Mouse (Mus musculus): ENCODE data around the gene Gm20388. TPM values are rescaled to one million over a fixed set of nuclear protein-coding genes. Genes with fewer than 3 reads are reported as not detected.
"Not testable (repeated sequence)": the region's sequence is repeated elsewhere in the genome, so short reads cannot be mapped to it uniquely, and the experiment has no call there.

The Gm20388 gene
- polyA plus RNA-seq, 1 experiment from 2014 or later = not detected

- Histone ChIP-seq H3K4me1 (replicated peaks; ENCODE audit: control insufficient read depth, insufficient read depth, low read length) (no peaks in the 10 kb centered on the region), H3K27me3 (replicated peaks; ENCODE audit: control insufficient read depth, insufficient read depth, low read length) (no peaks in the 10 kb centered on the region), H3K9me3 (ENCODE audit: control insufficient read depth) (no peaks in the 10 kb centered on the region), H3K27ac (ENCODE audit: low read depth, low read length) (no peak overlapping the region), H3K36me3 (ENCODE audit: control insufficient read depth, insufficient read depth) (no peaks in the 10 kb centered on the region), H3K4me2 (replicated peaks; ENCODE audit: low read depth) (no peak overlapping the region), H3K4me3 (ENCODE audit: low read depth, low read length) (no peak overlapping the region), H3K9ac (ENCODE audit: low read depth, low read length) (no peak overlapping the region)
- 0 out of 2 replicates have a peak, but pooled peaks have one; percentile 3 for TF ChIP-seq CTCF (IDR thresholded peaks at IDR 0.05; ENCODE audit: low read depth)
- ATAC-seq = no peak
- WGBS = 59% methylated on average over 17 of the region's 17 CpGs
Observed at GRCm38 (mm10) chr8:124171557-124172528, 4261.2 kb downstream of the Gm20388 start.

GRCm38 (mm10) chr8:124173688-124174087, 4263.0 kb downstream of the Gm20388 start:
- TF ChIP-seq CTCF (IDR thresholded peaks at IDR 0.05; ENCODE audit: low read depth) = no peak
- Histone ChIP-seq H3K4me2 (replicated peaks; ENCODE audit: low read depth) (no peak overlapping the region), H3K4me1 (replicated peaks; ENCODE audit: control insufficient read depth, insufficient read depth, low read length) (no peaks in the 10 kb centered on the region), H3K36me3 (ENCODE audit: control insufficient read depth, insufficient read depth) (no peaks in the 10 kb centered on the region), H3K9ac (ENCODE audit: low read depth, low read length) (no peak overlapping the region), H3K9me3 (ENCODE audit: control insufficient read depth) (no peaks in the 10 kb centered on the region), H3K27me3 (replicated peaks; ENCODE audit: control insufficient read depth, insufficient read depth, low read length) (no peaks in the 10 kb centered on the region), H3K27ac (ENCODE audit: low read depth, low read length) (no peak overlapping the region), H3K4me3 (ENCODE audit: low read depth, low read length) (no peak overlapping the region)
- 77% methylated on average over 4 of the region's 4 CpGs for WGBS
- no peak for ATAC-seq

DNA sequence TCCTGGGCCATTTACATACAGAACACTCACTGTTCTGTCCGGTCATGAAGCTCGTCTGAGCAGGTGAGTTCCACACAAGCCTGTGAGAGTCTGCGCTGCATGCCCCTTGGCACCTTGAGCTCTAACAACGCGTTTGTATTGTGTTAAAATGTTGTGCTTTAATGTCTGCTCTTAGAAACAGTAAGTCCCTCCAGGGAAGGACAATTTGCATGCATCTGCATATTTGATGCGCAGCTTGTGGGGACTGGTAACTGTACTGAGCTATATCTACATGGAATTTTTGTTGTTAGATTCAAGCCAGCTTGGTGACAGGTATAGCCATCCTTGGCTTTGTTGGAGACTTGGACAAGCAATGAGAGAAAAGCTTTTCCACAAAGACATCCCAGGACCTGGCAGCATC, 4265.5 kb downstream of the Gm20388 start:
- Histone ChIP-seq H3K9me3 (ENCODE audit: control insufficient read depth) (no peaks in the 10 kb centered on the region), H3K9ac (ENCODE audit: low read depth, low read length) (no peak overlapping the region), H3K27me3 (replicated peaks; ENCODE audit: control insufficient read depth, insufficient read depth, low read length) (no peaks in the 10 kb centered on the region), H3K36me3 (ENCODE audit: control insufficient read depth, insufficient read depth) (no peaks in the 10 kb centered on the region), H3K27ac (ENCODE audit: low read depth, low read length) (no peak overlapping the region), H3K4me2 (replicated peaks; ENCODE audit: low read depth) (no peak overlapping the region), H3K4me1 (replicated peaks; ENCODE audit: control insufficient read depth, insufficient read depth, low read length) (no peaks in the 10 kb centered on the region), H3K4me3 (ENCODE audit: low read depth, low read length) (no peak overlapping the region)
- WGBS = 82% methylated on average over 6 of the region's 6 CpGs
- no peak for TF ChIP-seq CTCF (IDR thresholded peaks at IDR 0.05; ENCODE audit: low read depth)
- no peak for ATAC-seq

GRCm38 (mm10) chr8:124177092-124177491, 4266.5 kb downstream of the Gm20388 start:
- H3K4me1 ChIP-seq (replicated peaks; ENCODE audit: control insufficient read depth, insufficient read depth, low read length); H3K27ac ChIP-seq (ENCODE audit: low read depth, low read length); H3K9me3 ChIP-seq (ENCODE audit: control insufficient read depth); H3K4me3 ChIP-seq (ENCODE audit: low read depth, low read length); H3K36me3 ChIP-seq (ENCODE audit: control insufficient read depth, insufficient read depth); H3K27me3 ChIP-seq (replicated peaks; ENCODE audit: control insufficient read depth, insufficient read depth, low read length); H3K9ac ChIP-seq (ENCODE audit: low read depth, low read length); ATAC-seq; H3K4me2 ChIP-seq (replicated peaks; ENCODE audit: low read depth): not testable (repeated sequence)
- WGBS = 86% methylated on average over 1 of the region's 1 CpGs

DNA sequence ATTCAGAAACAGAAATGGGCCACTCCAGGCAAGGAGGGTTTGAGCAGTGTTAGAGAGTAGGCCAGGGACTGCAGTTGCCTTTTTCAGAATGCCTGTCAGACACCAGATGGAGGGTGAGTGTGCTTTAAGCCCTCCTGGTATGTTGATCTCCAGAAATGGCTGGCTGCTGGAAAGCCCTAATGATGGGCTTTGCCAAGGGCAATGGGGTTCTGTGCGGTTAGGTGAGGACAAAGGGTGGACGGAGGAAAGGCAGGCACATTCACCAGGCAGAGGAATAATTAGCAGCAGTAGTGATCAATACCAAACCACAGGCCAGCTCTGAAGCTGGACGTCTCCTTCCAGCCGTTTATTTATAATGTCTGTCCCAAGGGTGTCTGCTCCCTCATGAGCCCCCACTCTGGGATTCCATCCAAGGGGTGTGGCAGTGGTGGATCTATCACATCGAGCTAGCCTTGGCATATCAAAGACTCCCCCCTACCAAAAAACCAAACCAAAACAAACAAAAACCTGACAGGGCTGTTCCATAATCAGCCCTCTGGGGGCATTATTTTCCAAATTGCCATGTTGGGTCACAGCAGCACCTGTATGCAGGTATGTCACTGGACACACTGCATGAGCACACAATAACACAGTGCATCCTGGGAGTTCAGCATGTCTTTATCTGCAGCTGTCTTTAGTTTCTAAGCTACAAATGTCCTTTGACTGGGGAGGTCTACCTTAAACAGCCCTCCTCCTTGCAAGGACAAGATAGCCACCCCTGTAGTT, 4270.2 kb downstream of the Gm20388 start:
- Histone ChIP-seq H3K27ac (ENCODE audit: low read depth, low read length) (no peak overlapping the region), H3K36me3 (ENCODE audit: control insufficient read depth, insufficient read depth) (no peaks in the 10 kb centered on the region), H3K9me3 (ENCODE audit: control insufficient read depth) (no peaks in the 10 kb centered on the region), H3K4me3 (ENCODE audit: low read depth, low read length) (no peak overlapping the region), H3K27me3 (replicated peaks; ENCODE audit: control insufficient read depth, insufficient read depth, low read length) (no peaks in the 10 kb centered on the region), H3K4me1 (replicated peaks; ENCODE audit: control insufficient read depth, insufficient read depth, low read length) (no peaks in the 10 kb centered on the region), H3K9ac (ENCODE audit: low read depth, low read length) (no peak overlapping the region), H3K4me2 (replicated peaks; ENCODE audit: low read depth) (no peak overlapping the region)
- no peak for ATAC-seq
- WGBS = 47% methylated on average over 5 of the region's 5 CpGs
- no peak for TF ChIP-seq CTCF (IDR thresholded peaks at IDR 0.05; ENCODE audit: low read depth)

- TF ChIP-seq CTCF (IDR thresholded peaks at IDR 0.05; ENCODE audit: low read depth) = no peak
- no peak for ATAC-seq
- no peaks in the 10 kb centered on the region for H3K9me3 ChIP-seq (ENCODE audit: control insufficient read depth)
- WGBS = 56% methylated on average over 5 of the region's 5 CpGs
- H3K4me2 ChIP-seq (replicated peaks; ENCODE audit: low read depth) = no peak overlapping the region
- H3K27ac ChIP-seq (ENCODE audit: low read depth, low read length) = no peak overlapping the region
- H3K4me1 ChIP-seq (replicated peaks; ENCODE audit: control insufficient read depth, insufficient read depth, low read length) = no peaks in the 10 kb centered on the region
- no peaks in the 10 kb centered on the region for H3K27me3 ChIP-seq (replicated peaks; ENCODE audit: control insufficient read depth, insufficient read depth, low read length)
- H3K4me3 ChIP-seq (ENCODE audit: low read depth, low read length) = no peak overlapping the region
- H3K9ac ChIP-seq (ENCODE audit: low read depth, low read length) = no peak overlapping the region
- H3K36me3 ChIP-seq (ENCODE audit: control insufficient read depth, insufficient read depth) = no peaks in the 10 kb centered on the region
Observed at GRCm38 (mm10) chr8:124181751-124182150, 4271.1 kb downstream of the Gm20388 start.
